8 mouse cellular contexts compared by ENCODE assay signal in genomic region chr13:37779251-37779667, GRCm38 (mm10). TPM values are rescaled to one million over a fixed set of nuclear protein-coding genes. Genes with fewer than 3 reads are reported as not detected.
A peak's percentile ranks its signal among the peaks of the same experiment; 100 is the strongest.
DNase-seq lines count a peak whose midpoint lies in the region; ATAC-seq and TF ChIP-seq lines count a peak whose summit lies in the region.

No protein-coding gene starts in this region.

- no peak for TF ChIP-seq CTCF in lung, adult 2 months (IDR thresholded peaks at IDR 0.05; ENCODE audit: insufficient read depth, low read length)

- H3K9ac ChIP-seq in kidney, embryonic 15.5 days, result peak overlapping the region; percentile 57; the same call in 1 of the 2 replicates
- no peak overlapping the region; the same call in 1 of the 2 replicates for H3K9ac ChIP-seq in hindbrain, embryonic 11.5 days (ENCODE audit: low read depth, low read length)
- H3K9ac ChIP-seq in neural tube, embryonic 14.5 days (replicated peaks; ENCODE audit: low read depth, low read length), result no peak overlapping the region

- H3K4me3 ChIP-seq in kidney, embryonic 15.5 days (replicated peaks), result peak overlapping the region; percentile 59
- peak overlapping the region; percentile 54 for H3K4me3 ChIP-seq in hindbrain, embryonic 11.5 days (ENCODE audit: low read depth, low read length)
- peak overlapping the region; percentile 4 for H3K4me3 ChIP-seq in lung, adult 2 months (replicated peaks; ENCODE audit: extremely low read depth, low read depth, low read length)
- H3K4me3 ChIP-seq in neural tube, embryonic 14.5 days (ENCODE audit: low read depth, low read length), result peak overlapping the region; percentile 46; the same call in 1 of the 2 replicates

- no peak for DNase-seq in kidney, adult 8-10 months
- DNase-seq in embryo, embryonic 11 days, result peak; percentile 21
- DNase-seq in hindbrain, embryonic 11.5 days (ENCODE audit: low spot score), result no peak
- DNase-seq in lung, adult 2 months, result peak; percentile 28
- DNase-seq in cerebellum, adult 9-10 months, result no peak
- no peak for DNase-seq in yolk sac, embryonic 10.5 days (ENCODE audit: low spot score)

- H3K27ac ChIP-seq in kidney, embryonic 15.5 days, result 0 out of 2 replicates have a peak overlapping the region, but pooled peaks have one; percentile 13
- no peak overlapping the region for H3K27ac ChIP-seq in hindbrain, embryonic 11.5 days (ENCODE audit: low read depth, low read length)
- no peak overlapping the region for H3K27ac ChIP-seq in neural tube, embryonic 14.5 days (ENCODE audit: low read depth, low read length)

- 4% methylated on average over 9 of the region's 9 CpGs for WGBS in kidney, embryonic 15.5 days
- WGBS in hindbrain, embryonic 11.5 days, result under 1% methylated on average over 9 of the region's 9 CpGs
- WGBS in lung, adult 2 months, result 25% methylated on average over 9 of the region's 9 CpGs
- 1% methylated on average over 9 of the region's 9 CpGs for WGBS in neural tube, embryonic 14.5 days

- H3K4me2 ChIP-seq in kidney, embryonic 15.5 days, result peak overlapping the region; percentile 100
- peak overlapping the region; percentile 100 for H3K4me2 ChIP-seq in hindbrain, embryonic 11.5 days (replicated peaks; ENCODE audit: low read depth, low read length)
- H3K4me2 ChIP-seq in neural tube, embryonic 14.5 days (ENCODE audit: low read depth, low read length), result peak overlapping the region; percentile 100

- H3K9me3 ChIP-seq in kidney, embryonic 15.5 days (replicated peaks), result no peaks in the 10 kb centered on the region
- no peaks in the 10 kb centered on the region for H3K9me3 ChIP-seq in hindbrain, embryonic 11.5 days (ENCODE audit: control insufficient read depth, low read length)
- H3K9me3 ChIP-seq in neural tube, embryonic 14.5 days (ENCODE audit: control insufficient read depth, low read length), result no peaks in the 10 kb centered on the region

- peak; percentile 33; the same call in 1 of the 2 replicates for ATAC-seq in kidney, embryonic 15.5 days (replicated peaks; ENCODE audit: low FRiP score)
- ATAC-seq in hindbrain, embryonic 11.5 days (ENCODE audit: low FRiP score), result 0 out of 2 replicates have a peak, but pooled peaks have one; percentile 7
- peak; percentile 32; the same call in 1 of the 2 replicates for ATAC-seq in neural tube, embryonic 14.5 days (ENCODE audit: low read depth)

- H3K4me1 ChIP-seq in kidney, embryonic 15.5 days, result peaks cover 22% of the 10 kb centered on the region
- H3K4me1 ChIP-seq in hindbrain, embryonic 11.5 days (replicated peaks; ENCODE audit: control insufficient read depth, insufficient read depth, low read length), result peaks cover 5% of the 10 kb centered on the region; the same call in 1 of the 2 replicates
- peaks cover 5% of the 10 kb centered on the region for H3K4me1 ChIP-seq in lung, adult 2 months (ENCODE audit: control insufficient read depth, insufficient read depth, low read length)
- H3K4me1 ChIP-seq in neural tube, embryonic 14.5 days (ENCODE audit: control insufficient read depth, insufficient read depth, low read length), result peaks cover 12% of the 10 kb centered on the region

- H3K27me3 ChIP-seq in kidney, embryonic 15.5 days, result peaks cover 13% of the 10 kb centered on the region; the same call in 1 of the 2 replicates
- peaks cover 22% of the 10 kb centered on the region for H3K27me3 ChIP-seq in hindbrain, embryonic 11.5 days (ENCODE audit: control insufficient read depth, insufficient read depth, low read length)
- H3K27me3 ChIP-seq in neural tube, embryonic 14.5 days (ENCODE audit: control insufficient read depth, insufficient read depth, low read length), result peaks cover 14% of the 10 kb centered on the region

- H3K36me3 ChIP-seq in kidney, embryonic 15.5 days, result no peaks in the 10 kb centered on the region
- no peaks in the 10 kb centered on the region for H3K36me3 ChIP-seq in hindbrain, embryonic 11.5 days (ENCODE audit: control insufficient read depth, insufficient read depth, low read length)
- no peaks in the 10 kb centered on the region for H3K36me3 ChIP-seq in neural tube, embryonic 14.5 days (ENCODE audit: control insufficient read depth, insufficient read depth, low read length)

- no peak for TF ChIP-seq POLR2A in lung, adult 2 months (IDR thresholded peaks at IDR 0.05; ENCODE audit: borderline replicate concordance, extremely low read depth, low read depth, low read length)

RNA-seq across cellular contexts. Expression of gene Rreb1, which starts 1.1 kb away (rescaled TPM):
- polyA plus RNA-seq in kidney, embryonic 15.5 days (2015; fragmentation: Nextera tagmentation; extraction: Ambion mirVana), result 14.3 and 14.5 TPM in 2 replicates
- 6.3 and 7.0 TPM in 2 replicates for polyA plus RNA-seq in hindbrain, embryonic 11.5 days (2014; fragmentation: Nextera tagmentation; extraction: Ambion mirVana)
- polyA plus RNA-seq in lung, adult 2 months (2012; rRNA removed), result 23.0 and 23.7 TPM in 2 replicates
- 2.9 and 3.0 TPM in 2 replicates for polyA plus RNA-seq in neural tube, embryonic 14.5 days (2014; fragmentation: Nextera tagmentation; extraction: Ambion mirVana)

Comparison
In these comparisons a context has a peak if more than half of its experiments do, and no peak if none do; other contexts are left out.
1. H3K4me3 ChIP-seq: peak in every context shown above with its lines; median percentile 59 in kidney, embryonic 15.5 days; 54 in hindbrain, embryonic 11.5 days; 46 in neural tube, embryonic 14.5 days; 4 in lung, adult 2 months.
2. DNase-seq: peak in embryo, embryonic 11 days (single experiment) and lung, adult 2 months (single experiment); none in kidney, adult 8-10 months (0 of 2), hindbrain, embryonic 11.5 days (single experiment), cerebellum, adult 9-10 months (single experiment) and yolk sac, embryonic 10.5 days (single experiment).
3. Peak in every context shown above with its lines, with median percentiles within 50 percentile points of each other: ATAC-seq and H3K4me2 ChIP-seq.